Mouse (Mus musculus) ES-E14 (cell line): ENCODE measurements around the gene Rnf144a. TPM values are rescaled to one million over a fixed set of nuclear protein-coding genes. Genes with fewer than 3 reads are reported as not detected.

ENCODE experiments used
- DNase-seq: peaks from one replicate; pipeline ENCODE4 v3.0.0-alpha.2; 2013; ENCODE audit warnings: low read depth, low spot score
- H3K27ac ChIP-seq: 2 replicates; pipeline ENCODE4 v1.5.1; 2012; ENCODE audit warnings: low read depth, mild to moderate bottlenecking, low read length, moderate library complexity, mixed read lengths; ENCODE audit not compliant: poor library complexity, insufficient read depth, severe bottlenecking
- H3K36me3 ChIP-seq: 2 replicates; pipeline ENCODE4 v1.6.1; 2012; ENCODE audit warnings: mild to moderate bottlenecking, low read length, moderate library complexity, mixed read lengths; ENCODE audit not compliant: control insufficient read depth, poor library complexity, insufficient read depth, severe bottlenecking
- H3K4me1 ChIP-seq, 2 experiments: fragments of 150-350 bp in 1 of 2; sonication (generic) in 1 of 2; 2 replicates each; pipeline ENCODE4 v1.6.1; 2012; ENCODE audit warnings: low read length in 2 of 2, mild to moderate bottlenecking in 1 of 2, mixed read lengths in 1 of 2; ENCODE audit not compliant: control insufficient read depth in 2 of 2, insufficient read depth in 2 of 2, poor library complexity in 1 of 2
- H3K4me3 ChIP-seq, 2 experiments: fragments of 150-350 bp in 1 of 2; sonication (generic) in 1 of 2; 2 replicates each; pipeline ENCODE4 v1.5.1; 2012; ENCODE audit warnings: low read length in 2 of 2, low read depth in 1 of 2, mild to moderate bottlenecking in 1 of 2, mixed read lengths in 1 of 2; ENCODE audit not compliant: insufficient read depth in 1 of 2, poor library complexity in 1 of 2, severe bottlenecking in 1 of 2
- H3K9ac ChIP-seq: 2 replicates; pipeline ENCODE4 v1.6.1; 2012; ENCODE audit warnings: low read depth, mild to moderate bottlenecking, low read length, mixed read lengths; ENCODE audit not compliant: poor library complexity, insufficient read depth, severe bottlenecking
- H3K9me3 ChIP-seq: fragments of 150-350 bp; sonication (generic); 2 replicates; pipeline ENCODE4 v1.6.1; 2012; ENCODE audit warnings: low read depth, mild to moderate bottlenecking, low read length; ENCODE audit not compliant: control insufficient read depth, insufficient read depth
- CHD2 ChIP-seq: IDR thresholded peaks from 2 replicates; pipeline ENCODE4 v1.6.1; 2014; ENCODE audit warnings: mild to moderate bottlenecking, low read depth, low read length, inconsistent platforms
- HCFC1 ChIP-seq: IDR thresholded peaks from 2 replicates; pipeline ENCODE4 v1.6.1; 2012; ENCODE audit warnings: low read length, inconsistent platforms, borderline replicate concordance; ENCODE audit not compliant: insufficient read depth
- MAFK ChIP-seq: IDR thresholded peaks from 2 replicates; pipeline ENCODE4 v1.6.1; 2014; ENCODE audit warnings: mild to moderate bottlenecking, low read depth, low read length, inconsistent platforms; ENCODE audit not compliant: insufficient read depth
- ZC3H11A ChIP-seq: IDR thresholded peaks from 2 replicates; pipeline ENCODE4 v1.6.1; 2012; ENCODE audit warnings: low read depth, mild to moderate bottlenecking, inconsistent platforms, low read length, borderline replicate concordance
- ZNF384 ChIP-seq: IDR thresholded peaks from 2 replicates; pipeline ENCODE4 v1.6.1; 2012; ENCODE audit warnings: low read depth, low read length, inconsistent platforms
- in situ Hi-C, 2 experiments: fragments of 600-800 bp; cut with MboI; formaldehyde crosslinking; loops; one replicate each; pipeline ENCODE4 v1.15.1; 2025; ENCODE audit warnings: low sequenced_read_pairs in 2 of 2, inconsistent platforms in 1 of 2; ENCODE audit not compliant: unreplicated experiment in 2 of 2
- total RNA-seq: library from RNA; depleted of rRNA; stranded (reverse); fragments of 300-350 nt; gene quantifications from 2 replicates; pipeline ENCODE4 v1.2.3, GENCODE M21; 2012

The Rnf144a gene
- total RNA-seq, 1 experiment, result 1.6 TPM

GRCm38 (mm10) chr12:26413961-26414411 is 1.1 kb downstream of the Rnf144a start:
- Histone ChIP-seq H3K4me3 (peak overlapping the region; percentile 69 to 75; a peak in 3 of 4 replicates), H3K9me3 (no peaks in the 10 kb centered on the region), H3K4me1 (peaks cover 2 to 7% of the 10 kb centered on the region in 2 experiments; a peak in 2 of 4 replicates), H3K9ac (no peak overlapping the region), H3K36me3 (no peaks in the 10 kb centered on the region), H3K27ac (no peak overlapping the region)
- in situ Hi-C loops, result no loop called here
- DNase-seq, result no peak
- TF ChIP-seq ZNF384 (no peak), MAFK (no peak), CHD2 (no peak), ZC3H11A (no peak), HCFC1 (no peak)

GRCm38 (mm10) chr12:26412802-26413201 is 2.3 kb downstream of the Rnf144a start:
- H3K27ac ChIP-seq, result no peak overlapping the region
- no peak overlapping the region for H3K9ac ChIP-seq
- DNase-seq, result no peak
- peaks cover 2 to 7% of the 10 kb centered on the region in 2 experiments; a peak in 2 of 4 replicates for H3K4me1 ChIP-seq
- TF ChIP-seq ZNF384, result no peak
- TF ChIP-seq CHD2, result no peak
- TF ChIP-seq ZC3H11A, result no peak
- no peak for TF ChIP-seq MAFK
- TF ChIP-seq HCFC1, result no peak
- no peaks in the 10 kb centered on the region for H3K9me3 ChIP-seq
- in situ Hi-C loops, result no loop called here
- no peak overlapping the region for H3K4me3 ChIP-seq
- H3K36me3 ChIP-seq, result no peaks in the 10 kb centered on the region

GRCm38 (mm10) chr12:26411841-26412450 is 3.1 kb downstream of the Rnf144a start:
- DNase-seq, result no peak
- H3K27ac ChIP-seq, result no peak overlapping the region
- H3K36me3 ChIP-seq, result no peaks in the 10 kb centered on the region
- no peak overlapping the region for H3K4me3 ChIP-seq
- H3K9ac ChIP-seq, result no peak overlapping the region
- in situ Hi-C loops, result no loop called here
- peaks cover 2 to 7% of the 10 kb centered on the region in 2 experiments; a peak in 2 of 4 replicates for H3K4me1 ChIP-seq
- H3K9me3 ChIP-seq, result no peaks in the 10 kb centered on the region
- TF ChIP-seq CHD2 (no peak), HCFC1 (no peak), ZNF384 (no peak), MAFK (no peak), ZC3H11A (no peak)

- no peak overlapping the region for H3K4me3 ChIP-seq
- in situ Hi-C loops, result no loop called here
- peaks cover 0 to 5% of the 10 kb centered on the region in 2 experiments; a peak in 2 of 4 replicates for H3K4me1 ChIP-seq
- no peak for DNase-seq
- H3K9ac ChIP-seq, result no peak overlapping the region
- H3K36me3 ChIP-seq, result no peaks in the 10 kb centered on the region
- TF ChIP-seq ZC3H11A, result no peak
- no peak for TF ChIP-seq CHD2
- TF ChIP-seq MAFK, result no peak
- TF ChIP-seq HCFC1, result no peak
- TF ChIP-seq ZNF384, result no peak
- H3K9me3 ChIP-seq, result no peaks in the 10 kb centered on the region
- H3K27ac ChIP-seq, result no peak overlapping the region
These were observed 4.6 kb downstream of the Rnf144a start for GRCm38 (mm10) chr12:26410443-26410842.
